Mouse (Mus musculus) frontal cortex, postnatal 10 days (tissue): Measurements from ENCODE around the gene Aars2.

Source experiments
- DNase-seq, 2 experiments: peaks; one replicate each; pipeline ENCODE4 v3.0.0; 2022; ENCODE audit warnings: low spot score in 2 of 2, mixed read lengths in 1 of 2

Aars2 gene

GRCm38 (mm10) chr17:45499516-45499915, 7.1 kb upstream of the Aars2 start:
- DNase-seq, result no peak

GRCm38 (mm10) chr17:45500981-45501380, 5.7 kb upstream of the Aars2 start:
- DNase-seq, result no peak

- no peak for DNase-seq
Measured at GRCm38 (mm10) chr17:45502324-45502723, 4.3 kb upstream of the Aars2 start.

GRCm38 (mm10) chr17:45503301-45503973, 3.2 kb upstream of the Aars2 start:
- no peak for DNase-seq

GRCm38 (mm10) chr17:45505941-45506465, 638 bp upstream of the Aars2 start:
- DNase-seq, result no peak

- no peak for DNase-seq
Measured at GRCm38 (mm10) chr17:45510871-45511270, 4.2 kb downstream of the Aars2 start.

GRCm38 (mm10) chr17:45511757-45512156, 5.1 kb downstream of the Aars2 start:
- DNase-seq, result no peak

GRCm38 (mm10) chr17:45515204-45515726, 8.6 kb downstream of the Aars2 start:
- no peak for DNase-seq

GRCm38 (mm10) chr17:45515806-45516205, 9.2 kb downstream of the Aars2 start:
- no peak for DNase-seq

- peak in 1 of 2 experiments; percentile 69 for DNase-seq
Measured at GRCm38 (mm10) chr17:45516488-45516887, 9.8 kb downstream of the Aars2 start.

GRCm38 (mm10) chr17:45517135-45517534, 10.5 kb downstream of the Aars2 start:
- DNase-seq, result no peak

GRCm38 (mm10) chr17:45517549-45518215, 11.0 kb downstream of the Aars2 start:
- DNase-seq, result no peak

- DNase-seq, result no peak
Measured at GRCm38 (mm10) chr17:45518766-45519475, 12.3 kb downstream of the Aars2 start.

- DNase-seq, result no peak
Measured at GRCm38 (mm10) chr17:45520136-45520535, 13.5 kb downstream of the Aars2 start.

GRCm38 (mm10) chr17:45523263-45523662, 16.6 kb downstream of the Aars2 start, which contains the start of gene Tcte1:
Gene Tcte1, plus strand, starts transcription at chr17:45523434.
- no peak for DNase-seq

- DNase-seq, result no peak
Measured at GRCm38 (mm10) chr17:45524961-45525360, 18.3 kb downstream of the Aars2 start.

- DNase-seq, result no peak
Measured at GRCm38 (mm10) chr17:45526571-45526970, 19.9 kb downstream of the Aars2 start.

GRCm38 (mm10) chr17:45530346-45530782, 23.7 kb downstream of the Aars2 start:
- DNase-seq, result peak; percentile 40 to 69

- DNase-seq, result no peak
Measured at GRCm38 (mm10) chr17:45532896-45533295, 26.3 kb downstream of the Aars2 start.

GRCm38 (mm10) chr17:45536264-45536663, 29.6 kb downstream of the Aars2 start:
- no peak for DNase-seq

GRCm38 (mm10) chr17:45538394-45538793, 31.8 kb downstream of the Aars2 start:
- no peak for DNase-seq

- no peak for DNase-seq
Measured at GRCm38 (mm10) chr17:45539664-45540063, 33.0 kb downstream of the Aars2 start.
